ENCODE assay signal across 8 mouse cellular contexts in genomic region chr12:119237921-119238695, GRCm38 (mm10). TPM values are rescaled to one million over a fixed set of nuclear protein-coding genes. Genes with fewer than 3 reads are reported as not detected.
DNase-seq lines count a peak whose midpoint lies in the region; ATAC-seq and TF ChIP-seq lines count a peak whose summit lies in the region.

No protein-coding gene starts in this region.

- intact Hi-C loops in heart, postnatal 14 days (cut with DNase I) = loop anchor here (10.0 kb wide), 1 partner anchor 163 kb away; no protein-coding TSS in a partner anchor

- H3K9ac ChIP-seq in forebrain, embryonic 13.5 days = peak overlapping the region; percentile 81
- H3K9ac ChIP-seq in liver, embryonic 14.5 days (replicated peaks) = no peak overlapping the region
- H3K9ac ChIP-seq in neural tube, embryonic 15.5 days (replicated peaks) = peak overlapping the region; percentile 58

- H3ac ChIP-seq in C2C12 (ENCODE audit: control insufficient read depth, insufficient read length, low read depth) = peak overlapping the region; percentile 85

- TF ChIP-seq EP300 in liver, embryonic 14.5 days (IDR thresholded peaks at IDR 0.05; ENCODE audit: low read depth) = no peak

- H3K79me2 ChIP-seq in C2C12 (ENCODE audit: control insufficient read depth, insufficient read depth) = no peaks in the 10 kb centered on the region

- DNase-seq in heart, postnatal 14 days = peak; percentile 46 to 51
- peak; percentile 62 to 76 for DNase-seq in kidney, postnatal 36 days
- no peak for DNase-seq in liver, embryonic 14.5 days (ENCODE audit: low read depth in 3 of 3, low spot score in 3 of 3)
- peak; percentile 43 for DNase-seq in thymus, postnatal 14 days

- H3K27ac ChIP-seq in bone marrow macrophage, adult 2 months (ENCODE audit: insufficient read depth, low read depth, low read length) = no peak overlapping the region
- H3K27ac ChIP-seq in forebrain, embryonic 13.5 days = peak overlapping the region; percentile 99
- H3K27ac ChIP-seq in liver, embryonic 14.5 days = no peak overlapping the region
- peak overlapping the region; percentile 88 for H3K27ac ChIP-seq in neural tube, embryonic 15.5 days (replicated peaks)

- no peaks in the 10 kb centered on the region for H3K79me3 ChIP-seq in C2C12 (ENCODE audit: low read depth)

- no peak for TF ChIP-seq CTCF in C2C12 (IDR thresholded peaks at IDR 0.05; ENCODE audit: control insufficient read depth, insufficient read depth, insufficient read length)
- TF ChIP-seq CTCF in bone marrow macrophage, adult 2 months (IDR thresholded peaks at IDR 0.05; ENCODE audit: low read depth, low read length) = no peak
- TF ChIP-seq CTCF in liver, embryonic 14.5 days (IDR thresholded peaks at IDR 0.05; ENCODE audit: low read depth) = no peak

- H3K36me3 ChIP-seq in C2C12 (ENCODE audit: control insufficient read depth, insufficient read depth) = no peaks in the 10 kb centered on the region
- no peaks in the 10 kb centered on the region for H3K36me3 ChIP-seq in forebrain, embryonic 13.5 days (ENCODE audit: poor library complexity, severe bottlenecking)
- H3K36me3 ChIP-seq in liver, embryonic 14.5 days (replicated peaks; ENCODE audit: control insufficient read depth, insufficient read depth, low read depth) = no peaks in the 10 kb centered on the region
- no peaks in the 10 kb centered on the region for H3K36me3 ChIP-seq in neural tube, embryonic 15.5 days

- no peaks in the 10 kb centered on the region for H3K9me3 ChIP-seq in forebrain, embryonic 13.5 days (replicated peaks)
- no peaks in the 10 kb centered on the region for H3K9me3 ChIP-seq in liver, embryonic 14.5 days (ENCODE audit: control insufficient read depth, low read length)
- no peaks in the 10 kb centered on the region for H3K9me3 ChIP-seq in neural tube, embryonic 15.5 days (replicated peaks)

- H3K4me3 ChIP-seq in C2C12 (ENCODE audit: insufficient read depth, poor library complexity, severe bottlenecking) = peak overlapping the region; percentile 41
- peak overlapping the region; percentile 70 for H3K4me3 ChIP-seq in bone marrow macrophage, adult 2 months (ENCODE audit: insufficient read depth, low read length)
- H3K4me3 ChIP-seq in forebrain, embryonic 13.5 days = peak overlapping the region; percentile 67
- peak overlapping the region; percentile 32 to 35; a peak in 3 of 4 replicates for H3K4me3 ChIP-seq in liver, embryonic 14.5 days (ENCODE audit: insufficient read depth in 1 of 2, low read depth in 2 of 2, low read length in 2 of 2)
- H3K4me3 ChIP-seq in neural tube, embryonic 15.5 days (replicated peaks) = peak overlapping the region; percentile 61

- H3K27me3 ChIP-seq in C2C12 (ENCODE audit: control insufficient read depth, insufficient read depth, insufficient read length) = no peaks in the 10 kb centered on the region
- no peaks in the 10 kb centered on the region for H3K27me3 ChIP-seq in forebrain, embryonic 13.5 days
- H3K27me3 ChIP-seq in liver, embryonic 14.5 days (ENCODE audit: control insufficient read depth, insufficient read depth, low read length) = peaks cover 24% of the 10 kb centered on the region
- no peaks in the 10 kb centered on the region for H3K27me3 ChIP-seq in neural tube, embryonic 15.5 days (replicated peaks)

- peak overlapping the region; percentile 84 for H3K4me2 ChIP-seq in forebrain, embryonic 13.5 days
- H3K4me2 ChIP-seq in liver, embryonic 14.5 days (ENCODE audit: low read depth) = peak overlapping the region; percentile 55
- H3K4me2 ChIP-seq in neural tube, embryonic 15.5 days = peak overlapping the region; percentile 71

- peak; percentile 83 for ATAC-seq in forebrain, embryonic 13.5 days
- ATAC-seq in liver, embryonic 14.5 days (ENCODE audit: insufficient read depth) = peak; percentile 35
- peak; percentile 86 for ATAC-seq in neural tube, embryonic 15.5 days (ENCODE audit: low FRiP score)

- TF ChIP-seq POLR2A in bone marrow macrophage, adult 2 months (IDR thresholded peaks at IDR 0.05; ENCODE audit: borderline replicate concordance, low read depth, low read length) = no peak

- under 1% methylated on average over 35 of the region's 35 CpGs for WGBS in forebrain, embryonic 13.5 days
- WGBS in liver, embryonic 14.5 days (ENCODE audit: insufficient replicate concordance) = 2% methylated on average over 35 of the region's 35 CpGs
- WGBS in neural tube, embryonic 15.5 days = 0% methylated on average over 35 of the region's 35 CpGs

- H3K4me1 ChIP-seq in bone marrow macrophage, adult 2 months (ENCODE audit: control insufficient read depth, insufficient read depth, low read length) = peaks cover 6% of the 10 kb centered on the region
- peaks cover 49% of the 10 kb centered on the region for H3K4me1 ChIP-seq in forebrain, embryonic 13.5 days
- H3K4me1 ChIP-seq in liver, embryonic 14.5 days (replicated peaks; ENCODE audit: control insufficient read depth in 2 of 2, insufficient read depth in 2 of 2, low read length in 1 of 2) = no peaks in the 10 kb centered on the region
- peaks cover 28% of the 10 kb centered on the region for H3K4me1 ChIP-seq in neural tube, embryonic 15.5 days

TF ChIP-seq in C2C12, 6 proteins besides CTCF, POLR2A, EP300 and RAD21:
- TF ChIP-seq MYOG (IDR thresholded peaks at IDR 0.05; ENCODE audit: control insufficient read depth, extremely low read depth, insufficient read length) (no peak), FOSL1 (IDR thresholded peaks at IDR 0.05; ENCODE audit: insufficient read depth, low read length, poor library complexity, severe bottlenecking) (no peak), MAX (IDR thresholded peaks at IDR 0.05) (no peak), USF1 (IDR thresholded peaks at IDR 0.05; ENCODE audit: low read depth) (no peak), CEBPB (IDR thresholded peaks at IDR 0.05; ENCODE audit: low read depth) (no peak), MYOD1 (IDR thresholded peaks at IDR 0.05; ENCODE audit: control insufficient read depth, insufficient read length, low read depth) (no peak)

RNA-seq across cellular contexts. Expression of gene Itgb8, which starts 0.5 kb away (rescaled TPM):
- 0.59 TPM for polyA plus RNA-seq in C2C12 (2012; fragmentation: generic; extraction: Trizol)
- polyA plus RNA-seq in bone marrow macrophage, adult 2 months (2012; ENCODE audit: insufficient read depth, insufficient read length, missing spikeins) = not detected in 2 replicates
- 12.2 and 13.9 TPM in 2 replicates for polyA plus RNA-seq in forebrain, embryonic 13.5 days (2015; fragmentation: Nextera tagmentation; extraction: Ambion mirVana)
- 1 to 10 TPM; 1.8 to 2.3 TPM for total RNA-seq in heart, postnatal 14 days (2021)
- polyA plus RNA-seq in liver, embryonic 14.5 days (2012; rRNA removed) = 0.02 TPM in 2 replicates
- 0.08 TPM in 1 of 2 replicates, not detected in the other for polyA plus RNA-seq in liver, embryonic 14.5 days (2014; fragmentation: Nextera tagmentation; extraction: Ambion mirVana)
- polyA plus RNA-seq in neural tube, embryonic 15.5 days (2015; fragmentation: Nextera tagmentation; extraction: Ambion mirVana) = 6.0 and 6.8 TPM in 2 replicates

Comparison
In these comparisons a context has a peak if more than half of its experiments do, and no peak if none do; other contexts are left out.
1. H3K27ac ChIP-seq: peak in forebrain, embryonic 13.5 days (single experiment) and neural tube, embryonic 15.5 days (single experiment); none in bone marrow macrophage, adult 2 months (single experiment) and liver, embryonic 14.5 days (single experiment).
2. ATAC-seq: peak in every context shown above with its lines; median percentile 86 in neural tube, embryonic 15.5 days; 83 in forebrain, embryonic 13.5 days; 35 in liver, embryonic 14.5 days.
3. DNase-seq: peak in heart, postnatal 14 days (2 of 2), kidney, postnatal 36 days (2 of 2) and thymus, postnatal 14 days (single experiment); none in liver, embryonic 14.5 days (0 of 3).
4. Peak in every context shown above with its lines, with median percentiles within 50 percentile points of each other: H3K4me3 ChIP-seq and H3K4me2 ChIP-seq.